Mouse (Mus musculus) frontal cortex, postnatal 10 days (tissue): ENCODE data around the gene Hmgb1.

Source experiments
- DNase-seq, 2 experiments: peaks; one replicate each; pipeline ENCODE4 v3.0.0; 2022; ENCODE audit warnings: low spot score in 2 of 2, mixed read lengths in 1 of 2

Hmgb1 gene

GRCm38 (mm10) chr5:149185806-149186205 lies 1.5 kb upstream of the Hmgb1 start:
- DNase-seq = no peak

DNA sequence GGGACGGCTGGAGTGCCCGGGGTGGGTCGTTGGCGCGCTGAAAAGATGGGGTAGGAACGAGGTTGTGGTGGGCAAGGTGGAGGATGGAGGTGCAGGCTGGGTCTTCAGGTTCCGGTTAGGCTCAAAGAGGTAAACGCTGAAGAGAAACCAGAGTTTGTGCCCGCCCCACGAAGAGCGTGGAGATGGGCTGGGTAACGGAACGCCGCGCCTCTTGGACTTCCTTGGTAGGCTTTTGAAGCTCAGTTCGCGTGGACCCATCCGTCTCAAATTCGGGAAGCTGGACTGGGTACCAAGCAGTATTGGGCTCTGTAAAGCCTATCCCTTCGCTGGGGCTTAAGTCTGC lies 526 bp upstream of the Hmgb1 start:
- DNase-seq = no peak

- DNase-seq = no peak
Observed at GRCm38 (mm10) chr5:149183721-149184103, 577 bp downstream of the Hmgb1 start.

DNA sequence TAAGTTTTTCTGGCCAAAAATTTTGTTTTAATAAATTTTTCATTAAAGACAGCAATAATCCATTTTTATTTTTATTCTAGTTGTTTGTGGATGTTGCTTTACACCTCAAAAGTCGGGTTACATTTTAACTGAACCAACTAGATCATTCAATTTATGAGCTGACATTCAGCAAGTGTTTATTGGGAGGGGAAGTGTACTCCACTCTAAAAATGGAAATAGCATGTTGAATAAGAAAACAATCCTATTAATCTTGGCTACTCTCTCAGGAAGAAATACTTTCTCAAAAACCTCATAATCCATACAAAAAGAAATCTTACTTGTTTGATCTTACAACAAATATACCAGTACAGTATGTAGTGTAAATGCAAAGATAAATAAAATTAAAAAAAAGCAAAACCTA lies 1.2 kb downstream of the Hmgb1 start:
- no peak for DNase-seq

- DNase-seq = no peak
Observed at GRCm38 (mm10) chr5:149182186-149182870, 2.0 kb downstream of the Hmgb1 start.

DNA sequence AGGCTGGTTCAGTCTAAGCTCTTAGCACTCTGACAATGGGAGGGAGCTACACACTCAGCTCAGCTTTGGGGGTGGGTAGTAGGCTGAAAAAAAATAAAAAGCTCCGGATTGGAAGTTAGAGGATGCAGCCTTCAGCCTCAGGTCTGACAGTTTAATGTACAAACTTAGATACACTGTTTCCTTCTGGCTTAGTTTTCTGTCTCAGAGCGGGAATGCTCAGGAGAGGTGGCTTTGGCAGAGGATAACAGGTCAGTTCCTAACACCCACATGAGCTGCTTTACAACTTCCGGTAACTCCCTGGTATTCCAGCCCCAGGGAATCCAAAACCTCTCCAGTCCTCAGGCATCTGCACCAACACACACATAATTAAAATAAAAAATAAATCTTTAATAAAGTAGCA lies 4.5 kb downstream of the Hmgb1 start:
- no peak for DNase-seq

DNA sequence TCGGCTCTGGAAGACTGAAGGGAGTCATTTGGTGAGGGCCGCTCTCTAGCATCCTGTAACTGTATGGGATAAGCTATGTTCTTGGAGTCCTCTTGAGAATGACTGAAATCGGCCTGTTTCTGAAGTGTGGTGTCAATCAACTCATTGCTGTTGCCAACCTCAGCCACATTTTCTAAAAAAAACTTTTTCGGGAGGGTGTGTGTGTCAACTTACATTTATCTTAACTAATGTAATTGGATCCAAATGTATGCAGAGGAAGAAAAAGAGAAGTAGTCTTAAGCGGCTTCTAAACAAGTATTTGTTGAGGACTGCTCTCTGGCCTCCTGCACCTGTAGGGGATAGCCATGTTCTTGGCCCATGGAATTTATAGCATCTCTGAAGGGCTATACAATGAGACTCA lies 6.2 kb downstream of the Hmgb1 start:
- no peak for DNase-seq

- DNase-seq = no peak
Observed at GRCm38 (mm10) chr5:149175736-149176135, 8.6 kb downstream of the Hmgb1 start.

GRCm38 (mm10) chr5:149174527-149174926 lies 9.8 kb downstream of the Hmgb1 start:
- DNase-seq = no peak

GRCm38 (mm10) chr5:149172246-149172645 lies 12.0 kb downstream of the Hmgb1 start:
- no peak for DNase-seq

DNA sequence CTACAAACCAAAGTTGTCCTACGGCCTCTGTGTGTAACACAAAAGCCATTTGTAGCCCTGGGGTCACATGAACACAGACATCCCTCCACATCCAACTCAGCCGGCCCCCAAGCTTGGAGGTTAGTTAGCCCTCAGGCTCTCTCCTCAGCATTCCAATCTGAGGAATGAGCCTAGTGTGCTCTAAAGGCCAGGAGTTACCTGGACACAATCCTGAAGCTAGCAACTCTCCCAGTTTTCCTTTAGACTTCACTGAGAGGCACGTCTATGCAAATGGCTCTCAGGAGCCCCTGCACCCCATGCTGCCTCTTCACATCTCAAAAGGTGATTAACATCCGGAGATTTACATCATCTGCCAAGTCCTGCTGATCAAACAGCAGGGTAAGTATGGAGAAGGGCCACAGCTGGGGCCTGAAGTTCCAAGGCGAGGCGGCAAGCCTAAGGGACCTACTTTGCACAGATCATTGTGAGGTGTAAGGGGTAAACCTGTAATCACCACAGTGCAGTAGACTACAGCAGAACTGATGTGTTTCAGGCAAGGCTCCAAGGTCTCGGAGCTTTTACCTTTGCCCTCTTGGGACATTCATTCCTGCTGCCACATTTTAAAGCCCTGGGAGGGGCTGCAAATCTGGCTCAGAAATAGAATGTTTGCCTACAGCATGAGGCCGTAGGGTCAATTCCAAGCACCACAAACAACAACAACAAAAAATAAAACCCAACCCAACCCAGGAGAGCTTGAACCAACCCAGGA lies 13.3 kb downstream of the Hmgb1 start:
- no peak for DNase-seq

- DNase-seq = peak in 1 of 2 experiments; percentile 17
Observed at GRCm38 (mm10) chr5:149168816-149169215, 15.5 kb downstream of the Hmgb1 start.

DNA sequence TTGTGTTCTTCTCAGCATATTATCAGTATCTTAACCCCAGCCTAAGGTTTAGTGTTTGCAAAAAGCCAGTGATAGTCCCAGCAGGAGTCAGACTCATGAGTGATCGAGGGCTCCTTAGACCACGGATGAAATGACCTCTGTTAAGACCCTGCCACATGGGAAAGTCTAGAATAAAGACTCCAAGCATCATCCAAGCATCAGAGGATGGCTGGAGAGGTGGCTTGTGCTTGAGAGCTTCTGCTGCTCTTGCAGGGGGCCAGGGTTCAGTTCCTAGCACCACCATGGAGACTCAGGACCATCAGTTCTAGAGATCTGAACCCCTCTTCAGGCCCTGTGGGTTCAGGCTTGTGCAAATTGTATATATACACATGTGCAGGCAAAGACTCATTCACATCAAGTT lies 16.2 kb downstream of the Hmgb1 start:
- DNase-seq = no peak

GRCm38 (mm10) chr5:149166011-149166410 lies 18.3 kb downstream of the Hmgb1 start:
- DNase-seq = no peak

- DNase-seq = no peak
Observed at GRCm38 (mm10) chr5:149164881-149165280, 19.4 kb downstream of the Hmgb1 start.

DNA sequence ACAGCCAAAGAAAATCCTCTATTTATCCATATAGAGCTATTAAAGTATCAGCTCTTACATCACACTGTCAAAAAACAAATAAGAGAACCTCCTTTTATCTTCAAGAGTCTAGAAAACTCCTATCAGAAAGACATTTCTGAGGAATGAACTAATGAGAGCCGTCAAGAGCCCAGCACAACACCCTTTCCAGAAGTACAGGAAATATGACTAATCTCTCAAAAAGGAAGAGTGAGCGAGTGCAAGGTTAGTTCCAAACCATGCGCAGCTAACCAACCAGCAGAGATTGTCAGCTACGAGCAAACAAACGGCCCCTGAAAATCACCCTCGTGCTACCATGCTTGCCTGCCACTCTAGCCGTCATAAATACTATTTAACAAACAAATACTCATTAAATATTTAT lies 21.4 kb downstream of the Hmgb1 start:
- no peak for DNase-seq

DNA sequence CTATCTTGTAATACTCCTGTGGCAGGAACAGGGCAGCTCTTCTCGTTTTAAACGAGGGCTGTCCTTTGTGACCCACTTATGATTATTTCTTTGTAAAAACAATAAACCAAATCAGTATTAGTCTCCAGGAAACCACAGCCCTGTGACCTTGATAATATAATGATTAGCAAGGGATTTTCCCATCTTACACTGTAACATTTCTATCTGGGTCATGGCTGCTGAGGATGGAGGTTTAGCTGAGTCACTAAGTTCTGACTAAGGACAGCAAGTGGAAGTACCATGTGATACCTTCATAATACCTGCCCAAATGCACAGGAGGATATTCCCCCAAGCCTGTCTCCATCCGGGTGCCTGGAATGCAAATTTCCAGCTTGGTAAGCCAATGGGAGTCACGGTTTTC lies 23.8 kb downstream of the Hmgb1 start:
- DNase-seq = no peak

GRCm38 (mm10) chr5:149159021-149159420 lies 25.3 kb downstream of the Hmgb1 start:
- no peak for DNase-seq

DNA sequence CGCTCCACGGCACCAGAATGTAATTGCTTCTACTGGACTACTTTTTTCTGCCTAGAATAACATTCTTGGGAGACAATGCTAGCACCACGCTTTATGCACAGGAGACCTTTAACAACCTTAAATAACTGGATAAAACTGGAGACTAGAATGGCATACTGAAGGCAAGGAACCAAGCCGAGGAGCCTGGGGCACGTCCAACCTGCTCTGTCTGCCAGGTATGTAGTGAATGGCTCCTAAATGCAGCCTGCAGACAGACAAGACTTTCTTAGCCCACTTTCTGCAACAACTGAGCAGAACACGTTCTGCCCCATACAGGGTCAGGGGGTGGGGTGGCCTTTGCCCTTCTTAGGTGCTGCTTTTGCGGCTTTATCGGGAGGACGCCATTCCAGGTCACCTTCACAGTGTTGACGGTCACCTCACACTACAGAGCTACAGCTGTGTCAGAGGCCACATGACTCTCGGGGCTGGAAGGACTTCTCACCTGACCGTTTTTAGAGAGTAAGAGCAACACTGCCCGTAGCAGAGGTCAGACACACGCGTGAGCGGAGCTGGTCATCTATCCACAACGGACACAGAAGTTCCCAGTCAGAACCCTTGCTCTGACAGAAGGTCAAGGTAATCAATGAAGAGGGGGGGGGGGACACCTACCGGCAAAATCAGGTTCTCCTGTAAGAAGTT lies 27.3 kb downstream of the Hmgb1 start:
- no peak for DNase-seq

GRCm38 (mm10) chr5:149152774-149153155 lies 31.5 kb downstream of the Hmgb1 start:
- DNase-seq = no peak

DNA sequence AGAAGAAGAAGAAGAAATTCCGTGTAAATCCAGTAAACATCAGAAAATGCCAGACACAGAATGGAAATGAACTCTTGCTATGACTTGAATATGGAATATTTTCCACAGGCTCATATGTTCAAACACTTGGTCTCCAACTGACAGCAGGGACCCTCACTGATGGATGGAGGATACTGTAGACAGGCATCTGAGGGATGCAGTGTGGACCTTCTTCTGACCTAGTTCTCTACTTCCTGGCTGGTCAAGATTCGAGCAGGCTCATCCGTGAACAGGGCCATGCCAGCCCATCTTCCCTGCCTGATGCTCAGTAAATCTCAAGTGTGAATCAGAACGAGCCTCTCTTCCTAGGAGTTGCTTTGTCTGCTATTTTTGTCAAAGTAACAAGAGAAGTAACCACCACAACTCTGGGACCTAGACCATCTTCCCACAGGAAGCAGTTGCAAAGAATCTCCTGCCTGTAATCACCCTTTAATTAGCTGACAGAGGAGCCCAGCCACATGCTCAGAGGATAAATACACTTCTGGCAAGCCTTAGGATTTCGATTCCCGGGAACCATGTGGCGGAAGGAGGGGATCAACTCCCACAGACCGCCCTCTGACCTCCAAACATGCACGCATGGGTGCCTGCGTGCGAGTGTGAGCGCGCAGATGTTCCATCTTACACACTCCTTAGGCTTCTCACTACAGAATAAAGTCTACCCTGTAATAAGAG lies 32.1 kb downstream of the Hmgb1 start:
- no peak for DNase-seq

DNA sequence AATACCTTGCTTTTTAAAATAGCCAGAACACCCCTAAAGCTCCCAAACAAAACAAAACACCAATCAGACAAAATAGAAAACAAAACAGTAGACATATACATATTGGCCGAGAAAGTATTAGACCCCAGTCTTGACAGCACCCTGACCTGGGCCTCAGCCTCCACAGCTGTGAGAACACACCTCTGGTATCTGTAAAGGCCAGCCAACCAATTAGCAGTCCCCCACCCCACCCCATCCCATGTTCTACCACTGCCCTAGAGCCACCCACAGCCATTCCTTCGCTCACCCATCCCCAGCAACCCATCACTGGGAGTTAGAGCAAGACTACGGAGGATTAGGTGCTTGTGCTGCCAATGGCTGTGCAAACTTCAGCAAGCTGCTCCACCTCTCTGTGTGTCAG lies 33.4 kb downstream of the Hmgb1 start:
- DNase-seq = no peak
